Mouse (Mus musculus) kidney, postnatal 36 days (tissue): ENCODE data around the gene Gm8453.
"Not testable (repeated sequence)": the region's sequence is repeated elsewhere in the genome, so short reads cannot be mapped to it uniquely, and the experiment has no call there.

Source experiments
- DNase-seq, 2 experiments: peaks; one replicate each; pipeline ENCODE4 v3.0.0; 2021 to 2022; ENCODE audit warnings: mixed read lengths in 2 of 2

Gm8453 gene

GRCm38 (mm10) chr7:22229384-22229783 is at the start of gene Gm8453:
Gene Gm8453 (minus strand): TSS chr7:22229484.
- not testable (repeated sequence) for DNase-seq

GRCm38 (mm10) chr7:22201164-22201563 is 28.1 kb downstream of the Gm8453 start, which contains the start of gene Gm8653:
Gene Gm8653 (minus strand): TSS chr7:22201264.
- not testable (repeated sequence) for DNase-seq

- DNase-seq, result not testable (repeated sequence)
Measured at GRCm38 (mm10) chr7:22189077-22189476, 40.2 kb downstream of the Gm8453 start, which contains the start of gene Vmn1r143. Gene Vmn1r143 (plus strand): TSS chr7:22189377.
